Comparison of ENCODE assay signal across 25 mouse cellular contexts in genomic region chr5:135731322-135731721, GRCm38 (mm10). TPM values are rescaled to one million over a fixed set of nuclear protein-coding genes. Genes with fewer than 3 reads are reported as not detected.
DNase-seq lines count a peak whose midpoint lies in the region; ATAC-seq and TF ChIP-seq lines count a peak whose summit lies in the region.
"Had no signal": no experiment of that assay in that cellular context is flagged by ENCODE, and none has a peak within 500 bp of the region (broad histone marks: within the 10 kb centered on the region; RNA-seq: fewer than 3 reads in every experiment).

No protein-coding gene starts in this region.

- no peak for TF ChIP-seq CTCF in gastrocnemius, adult 2 months (IDR thresholded peaks at IDR 0.05)
- TF ChIP-seq CTCF in liver, postnatal 0 days (IDR thresholded peaks at IDR 0.05; ENCODE audit: low read depth), result no peak

- H3K27ac ChIP-seq in gastrocnemius, adult 2 months, result no peak overlapping the region
- no peak overlapping the region for H3K27ac ChIP-seq in liver, postnatal 0 days (ENCODE audit: low read depth)
- H3K27ac ChIP-seq in liver, embryonic 12.5 days, result no peak overlapping the region

- WGBS in liver, postnatal 0 days (ENCODE audit: insufficient replicate concordance), result 94% methylated on average over 16 of the region's 16 CpGs
- WGBS in liver, embryonic 12.5 days (ENCODE audit: insufficient replicate concordance), result 83% methylated on average over 16 of the region's 16 CpGs

- peaks cover 79% of the 10 kb centered on the region for H3K36me3 ChIP-seq in liver, postnatal 0 days (replicated peaks; ENCODE audit: insufficient read depth, low read length)
- H3K36me3 ChIP-seq in liver, embryonic 12.5 days, result peaks cover 82% of the 10 kb centered on the region

- TF ChIP-seq EP300 in liver, postnatal 0 days (IDR thresholded peaks at IDR 0.05; ENCODE audit: low read depth), result no peak

- no peaks in the 10 kb centered on the region for H3K4me1 ChIP-seq in liver, postnatal 0 days (ENCODE audit: insufficient read depth)
- 0 out of 2 replicates have a peak, but pooled peaks cover 3% of the 10 kb centered on the region for H3K4me1 ChIP-seq in liver, embryonic 12.5 days

- H3K4me2 ChIP-seq in liver, postnatal 0 days (ENCODE audit: low read depth, low read length), result no peak overlapping the region
- no peak overlapping the region for H3K4me2 ChIP-seq in liver, embryonic 12.5 days

- H3K9me3 ChIP-seq in liver, postnatal 0 days (ENCODE audit: low read length), result no peaks in the 10 kb centered on the region
- no peaks in the 10 kb centered on the region for H3K9me3 ChIP-seq in liver, embryonic 12.5 days (replicated peaks)

- peak; percentile 7 for DNase-seq in cerebellum, adult 9-11 months
- no peak for DNase-seq in cerebellum, adult 11-12 months
- DNase-seq in gastrocnemius, adult 2 months, result peak; percentile 13
- DNase-seq in gastrocnemius, postnatal 36 days, result no peak
- DNase-seq in heart, adult 11 months, result peak; percentile 91
- DNase-seq in heart, postnatal 4 days, result no peak
- peak; percentile 12 for DNase-seq in liver, postnatal 0 days
- DNase-seq: adrenal gland, adult 2 months; adrenal gland, adult 8-10 months; adrenal gland, postnatal 10 days; adrenal gland, postnatal 14 days; adrenal gland, postnatal 25 days; adrenal gland, postnatal 36 days; B cell, adult 2 months; cerebellum, adult 11 months; cerebellum, adult 18-20 months had no signal

- no peak overlapping the region for H3K9ac ChIP-seq in liver, postnatal 0 days (replicated peaks)
- no peak overlapping the region for H3K9ac ChIP-seq in liver, embryonic 12.5 days

- no peak overlapping the region for H3K4me3 ChIP-seq in gastrocnemius, adult 2 months
- no peak overlapping the region for H3K4me3 ChIP-seq in liver, postnatal 0 days (ENCODE audit: low read depth, low read length)
- H3K4me3 ChIP-seq in liver, embryonic 12.5 days, result no peak overlapping the region

- H3K27me3 ChIP-seq in liver, postnatal 0 days (ENCODE audit: insufficient read depth, low read length), result no peaks in the 10 kb centered on the region
- no peaks in the 10 kb centered on the region for H3K27me3 ChIP-seq in liver, embryonic 12.5 days (replicated peaks)
- H3K27me3 ChIP-seq: CH12.LX, Patski had no signal

- no peak for ATAC-seq in liver, postnatal 0 days
- no peak for ATAC-seq in liver, embryonic 12.5 days
- ATAC-seq: activated CD4-positive, CD25-positive, alpha-beta regulatory T cell, adult 4 months; CD4-positive, CD25-positive, alpha-beta regulatory T cell, adult 4 months; Patski had no signal

- intact Hi-C loops in gastrocnemius, adult 2 months (cut with DNase I), result no loop called here
- intact Hi-C loops in gastrocnemius, postnatal 36 days (cut with DNase I), result no loop called here

RNA-seq across cellular contexts. Expression of gene Tmem120a, which starts 12.9 kb away (rescaled TPM):
- 1 to 10 TPM; 7.6 to 8.3 TPM for total RNA-seq in gastrocnemius, adult 2 months (2021)
- total RNA-seq in gastrocnemius, postnatal 36 days (2021), result 1 to 10 TPM; 4.3 to 7.8 TPM
- 10 to 100 TPM; 14.4 to 16.7 TPM for total RNA-seq in heart, postnatal 4 days (2021)
- 80.8 and 82.7 TPM in 2 replicates for polyA plus RNA-seq in liver, postnatal 0 days (2015; fragmentation: Nextera tagmentation; extraction: Ambion mirVana)
- 17.4 and 21.5 TPM in 2 replicates for polyA plus RNA-seq in liver, embryonic 12.5 days (2016; fragmentation: Nextera tagmentation; extraction: Ambion mirVana)

RNA-seq across cellular contexts. Expression of gene Styxl1, which starts 46.9 kb away (rescaled TPM):
- not detected for total RNA-seq in gastrocnemius, adult 2 months (2021)
- total RNA-seq in gastrocnemius, postnatal 36 days (2021), result not detected
- not detected for total RNA-seq in heart, postnatal 4 days (2021)
- polyA plus RNA-seq in liver, postnatal 0 days (2015; fragmentation: Nextera tagmentation; extraction: Ambion mirVana), result 0.46 and 0.49 TPM in 2 replicates
- polyA plus RNA-seq in liver, embryonic 12.5 days (2016; fragmentation: Nextera tagmentation; extraction: Ambion mirVana), result 0.16 TPM in 1 of 2 replicates, not detected in the other
- total RNA-seq: CH12.LX, ES-E14, MEL had no signal
- polyA plus RNA-seq: C2C12, G1E had no signal

RNA-seq across cellular contexts. Expression of gene Mdh2, which starts 47.0 kb away (rescaled TPM):
- 1,000 to 10,000 TPM in 1 of 2 experiments, 100 to 1,000 TPM in 1; 910 to 1,211 TPM for total RNA-seq in gastrocnemius, adult 2 months (2021)
- total RNA-seq in gastrocnemius, postnatal 36 days (2021), result 1,000 to 10,000 TPM; 1,079 to 1,088 TPM
- total RNA-seq in heart, postnatal 4 days (2021), result 1,000 to 10,000 TPM; 1,387 to 1,444 TPM
- polyA plus RNA-seq in liver, postnatal 0 days (2015; fragmentation: Nextera tagmentation; extraction: Ambion mirVana), result 296 and 319 TPM in 2 replicates
- 451 and 473 TPM in 2 replicates for polyA plus RNA-seq in liver, embryonic 12.5 days (2016; fragmentation: Nextera tagmentation; extraction: Ambion mirVana)

Comparison
In these comparisons a context has a peak if more than half of its experiments do, and no peak if none do; other contexts are left out.
1. DNase-seq: peak in cerebellum, adult 9-11 months (single experiment), gastrocnemius, adult 2 months (single experiment), heart, adult 11 months (single experiment) and liver, postnatal 0 days (single experiment); none in cerebellum, adult 11-12 months (single experiment), gastrocnemius, postnatal 36 days (0 of 2) and heart, postnatal 4 days (single experiment).